Mouse (Mus musculus): ENCODE measurements around the gene Crb1. TPM values are rescaled to one million over a fixed set of nuclear protein-coding genes. Genes with fewer than 3 reads are reported as not detected.

Crb1 gene
- polyA plus RNA-seq, 1 experiment from 2014 or later = 1.7 TPM

DNA sequence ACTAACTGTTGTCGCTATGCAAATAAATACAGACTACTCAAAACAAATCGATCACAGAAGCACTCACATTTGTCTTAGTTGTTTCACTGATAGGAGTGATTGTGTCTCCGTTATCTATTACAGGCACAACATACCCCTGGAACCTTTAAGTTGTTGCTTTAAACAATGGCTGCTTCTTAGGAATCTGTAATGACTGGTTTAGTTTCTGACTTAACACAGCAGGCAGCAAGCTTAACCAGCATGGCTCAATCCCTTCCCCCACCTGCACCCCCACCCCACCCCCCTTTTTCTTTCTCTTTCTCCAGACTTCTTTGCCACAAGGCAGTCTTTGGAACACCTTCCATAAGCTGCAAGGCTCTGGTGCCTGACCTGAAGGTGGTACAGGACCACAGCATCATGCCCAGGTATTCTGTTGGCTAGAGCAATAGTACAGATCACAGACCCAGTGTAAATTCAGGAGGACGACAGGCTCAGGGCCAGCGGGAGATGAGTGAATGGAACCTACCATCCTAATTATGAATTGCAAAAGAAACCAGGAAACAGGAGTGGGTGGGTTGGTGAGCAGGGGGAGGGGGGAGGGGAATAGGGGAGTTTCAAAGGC, 182.4 kb downstream of the Crb1 start:
- H3K9ac ChIP-seq = no peak overlapping the region
- WGBS = 26% methylated on average over 5 of the region's 5 CpGs
- H3K9me3 ChIP-seq = no peaks in the 10 kb centered on the region
- H3K4me2 ChIP-seq (replicated peaks) = no peak overlapping the region
- H3K27ac ChIP-seq = no peak overlapping the region
- no peaks in the 10 kb centered on the region for H3K36me3 ChIP-seq
- 0 out of 2 replicates have a peak, but pooled peaks cover 3% of the 10 kb centered on the region for H3K4me1 ChIP-seq
- peak; percentile 21; the same call in 1 of the 2 replicates for ATAC-seq (ENCODE audit: low FRiP score, low read depth)
- no peak overlapping the region for H3K4me3 ChIP-seq
- H3K27me3 ChIP-seq (replicated peaks) = no peaks in the 10 kb centered on the region

DNA sequence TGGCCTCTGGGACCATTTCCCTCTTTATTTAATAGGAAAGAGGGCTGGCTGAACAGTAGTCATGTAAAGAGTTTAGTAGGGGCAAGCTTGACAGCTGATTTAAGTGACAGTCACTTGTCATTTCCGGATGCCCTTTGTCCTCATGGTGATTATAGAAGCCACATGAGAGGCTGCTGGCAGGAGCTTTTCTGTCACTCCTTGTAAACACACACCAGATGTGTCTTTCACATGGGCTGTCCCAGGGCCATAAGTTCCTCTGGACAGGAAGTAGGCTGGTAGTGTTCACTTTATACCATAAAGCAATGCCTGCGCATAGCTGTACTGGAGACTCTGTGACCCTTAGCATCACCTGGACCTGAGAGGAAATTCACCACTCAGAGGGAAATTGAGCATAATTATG, 182.9 kb downstream of the Crb1 start:
- WGBS = 57% methylated on average over 2 of the region's 2 CpGs
- 0 out of 2 replicates have a peak, but pooled peaks have one; percentile 41 for ATAC-seq (ENCODE audit: low FRiP score, low read depth)

DNA sequence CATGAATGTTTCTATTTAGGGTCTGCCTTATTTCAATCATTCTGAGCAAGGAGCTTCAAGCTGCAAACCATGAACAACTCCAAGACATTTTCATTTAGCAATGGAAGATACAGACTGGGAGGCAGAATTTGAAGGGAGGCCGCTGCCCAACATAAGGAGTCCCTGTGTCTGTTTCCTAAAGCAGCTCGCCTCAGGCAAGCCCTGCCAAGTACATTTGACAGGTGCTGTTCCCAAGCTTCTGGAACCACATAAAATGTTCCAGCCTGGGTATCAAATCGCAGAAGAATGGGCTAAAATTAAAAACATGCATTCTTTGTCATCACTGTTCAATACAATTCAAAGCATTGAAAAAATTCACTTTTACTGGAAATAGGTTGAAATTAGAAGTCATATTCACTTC, 184.3 kb downstream of the Crb1 start:
- no peak for ATAC-seq (ENCODE audit: low FRiP score, low read depth)
- 0 out of 2 replicates have a peak, but pooled peaks cover 3% of the 10 kb centered on the region for H3K4me1 ChIP-seq

More for the DNA sequence above, 182.9 kb downstream of the Crb1 start:
- Histone ChIP-seq H3K4me3 (no peak overlapping the region), H3K27ac (no peak overlapping the region), H3K36me3 (no peaks in the 10 kb centered on the region), H3K4me1 (0 out of 2 replicates have a peak, but pooled peaks cover 3% of the 10 kb centered on the region), H3K9me3 (no peaks in the 10 kb centered on the region), H3K4me2 (replicated peaks) (no peak overlapping the region), H3K27me3 (replicated peaks) (no peaks in the 10 kb centered on the region), H3K9ac (no peak overlapping the region)

DNA sequence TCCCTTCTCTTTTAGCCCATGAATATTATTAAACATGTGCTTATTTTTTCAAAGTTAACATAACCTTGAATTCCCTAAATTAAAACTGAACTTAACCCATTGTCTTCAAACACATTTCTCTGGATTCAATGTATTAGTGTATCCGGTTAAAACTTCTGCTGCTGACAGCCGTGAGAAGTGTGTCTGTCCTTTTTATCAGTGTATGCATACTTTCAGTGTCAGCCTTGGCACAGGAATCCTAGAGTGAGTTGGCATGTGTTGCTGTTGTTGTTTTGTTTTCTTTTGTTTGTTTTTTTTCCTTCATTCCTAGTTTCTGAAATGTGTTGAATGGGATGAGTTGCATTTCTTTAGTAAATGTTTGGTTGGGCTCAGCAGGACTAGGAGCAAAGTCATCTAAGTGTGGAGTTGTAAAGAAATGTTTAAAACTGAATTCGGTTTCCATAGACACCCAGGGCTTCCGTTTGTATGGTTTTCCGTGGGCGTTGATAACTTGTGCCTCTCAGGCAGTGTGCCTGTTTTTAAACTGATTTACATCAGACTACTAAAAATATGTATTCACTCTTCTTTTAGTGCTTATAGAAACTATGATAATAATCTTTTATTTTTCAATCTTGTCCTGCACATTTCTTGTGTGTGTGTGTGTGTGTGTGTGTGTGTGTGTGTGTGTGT, 196.3 kb downstream of the Crb1 start:
- no peak overlapping the region for H3K4me2 ChIP-seq (replicated peaks)
- H3K4me1 ChIP-seq = no peaks in the 10 kb centered on the region
- H3K9me3 ChIP-seq = no peaks in the 10 kb centered on the region
- H3K9ac ChIP-seq = no peak overlapping the region
- no peak overlapping the region for H3K27ac ChIP-seq
- H3K36me3 ChIP-seq = no peaks in the 10 kb centered on the region
- no peak overlapping the region for H3K4me3 ChIP-seq
- no peaks in the 10 kb centered on the region for H3K27me3 ChIP-seq (replicated peaks)
- WGBS = 80% methylated on average over 6 of the region's 6 CpGs
- ATAC-seq (ENCODE audit: low FRiP score, low read depth) = no peak

More for the DNA sequence above, 184.3 kb downstream of the Crb1 start:
- no peaks in the 10 kb centered on the region for H3K9me3 ChIP-seq
- no peak overlapping the region for H3K4me2 ChIP-seq (replicated peaks)
- no peak overlapping the region for H3K4me3 ChIP-seq
- no peaks in the 10 kb centered on the region for H3K27me3 ChIP-seq (replicated peaks)
- 81% methylated on average over 3 of the region's 3 CpGs for WGBS
- no peak overlapping the region for H3K27ac ChIP-seq
- no peak overlapping the region for H3K9ac ChIP-seq
- no peaks in the 10 kb centered on the region for H3K36me3 ChIP-seq

DNA sequence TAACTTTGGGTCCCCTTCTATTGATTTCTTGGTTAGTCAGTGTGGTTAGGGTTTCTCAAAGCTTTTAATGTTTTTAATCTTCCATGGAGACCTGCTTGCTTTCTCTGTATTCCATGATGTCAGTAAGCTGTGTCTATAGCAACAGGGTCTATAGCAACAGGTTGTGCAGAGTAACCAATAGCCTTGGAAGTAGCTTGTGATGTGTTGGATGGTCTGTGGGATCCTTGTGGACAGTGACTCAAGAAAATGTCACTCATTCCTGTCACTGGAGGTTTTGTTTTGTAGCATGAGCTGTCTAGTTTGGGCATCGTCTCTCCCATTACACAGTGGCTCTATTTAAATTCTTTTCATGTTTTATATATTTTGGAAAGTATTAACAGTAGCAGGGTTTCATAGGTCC, 197.2 kb downstream of the Crb1 start:
- Histone ChIP-seq H3K4me3 (no peak overlapping the region), H3K36me3 (no peaks in the 10 kb centered on the region), H3K27ac (no peak overlapping the region), H3K4me1 (no peaks in the 10 kb centered on the region), H3K9ac (no peak overlapping the region), H3K27me3 (replicated peaks) (no peaks in the 10 kb centered on the region), H3K4me2 (replicated peaks) (no peak overlapping the region), H3K9me3 (no peaks in the 10 kb centered on the region)
- no peak for ATAC-seq (ENCODE audit: low FRiP score, low read depth)
- 81% methylated on average over 1 of the region's 1 CpGs for WGBS

DNA sequence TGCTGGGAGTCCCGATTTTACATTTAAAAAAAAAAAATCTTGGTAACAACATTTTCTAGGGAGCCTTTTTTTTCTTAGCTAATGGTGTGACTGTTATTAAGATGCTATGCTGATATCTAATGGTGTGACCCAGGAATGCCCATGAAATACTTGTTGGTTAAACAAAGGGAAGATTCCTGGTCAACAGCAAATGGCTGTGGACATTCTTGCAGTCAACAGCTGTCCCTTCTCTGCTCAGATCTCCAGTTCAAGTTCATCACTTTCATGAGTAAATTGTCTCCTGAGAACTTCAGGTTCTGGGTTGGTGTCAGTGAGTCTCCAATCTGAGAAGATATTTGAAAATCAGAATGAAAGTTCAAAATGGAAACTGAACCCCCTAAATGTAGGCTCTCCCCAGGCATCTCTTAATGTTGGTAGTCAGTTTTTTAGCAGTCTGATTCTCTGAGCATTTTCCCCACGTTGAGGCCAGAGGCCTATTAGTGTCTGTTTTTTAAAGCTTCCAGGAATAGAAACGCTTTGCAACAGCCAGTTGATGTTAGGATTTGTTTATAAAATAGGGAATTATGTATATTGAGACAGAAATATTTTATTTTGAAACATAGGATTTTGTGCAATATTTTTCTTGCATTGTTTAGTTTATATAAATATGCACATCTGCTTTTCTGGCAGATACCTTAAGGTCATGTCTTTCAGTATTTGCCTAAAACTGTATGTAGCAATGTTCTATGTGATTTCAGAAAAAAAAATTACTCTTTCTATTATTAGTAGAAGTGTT, 202.7 kb downstream of the Crb1 start:
- no peak for ATAC-seq (ENCODE audit: low FRiP score, low read depth)
- WGBS = 82% methylated on average over 3 of the region's 3 CpGs

DNA sequence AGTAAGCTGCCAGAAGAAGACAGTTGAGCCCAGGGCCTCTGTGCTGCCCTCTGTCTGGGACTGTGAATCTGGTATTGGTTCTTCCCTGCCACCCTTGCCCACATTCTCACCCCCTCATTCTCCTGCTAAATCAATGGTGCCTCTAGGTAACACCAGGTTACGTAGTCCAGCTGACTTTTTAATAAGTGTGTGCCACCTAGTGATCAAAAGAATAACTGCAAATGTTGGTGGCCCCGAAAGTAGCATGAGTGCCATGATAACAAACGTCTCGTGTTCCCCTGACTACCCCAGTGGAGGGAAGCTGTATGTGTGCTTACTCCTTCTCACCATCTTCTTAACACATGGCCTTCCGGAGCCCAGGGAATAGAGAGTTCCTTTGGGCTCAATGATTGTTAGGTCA, 214.1 kb downstream of the Crb1 start:
- Histone ChIP-seq H3K4me2 (replicated peaks) (no peak overlapping the region), H3K27ac (no peak overlapping the region), H3K36me3 (no peaks in the 10 kb centered on the region), H3K9ac (no peak overlapping the region), H3K27me3 (replicated peaks) (no peaks in the 10 kb centered on the region), H3K9me3 (no peaks in the 10 kb centered on the region), H3K4me3 (no peak overlapping the region), H3K4me1 (no peaks in the 10 kb centered on the region)
- WGBS = 48% methylated on average over 5 of the region's 5 CpGs
- ATAC-seq (ENCODE audit: low FRiP score, low read depth) = peak; percentile 32; the same call in 1 of the 2 replicates

More for the DNA sequence above, 202.7 kb downstream of the Crb1 start:
- H3K36me3 ChIP-seq = peaks cover 11% of the 10 kb centered on the region; the same call in 1 of the 2 replicates
- H3K27me3 ChIP-seq (replicated peaks) = no peaks in the 10 kb centered on the region
- no peaks in the 10 kb centered on the region for H3K9me3 ChIP-seq
- H3K27ac ChIP-seq = no peak overlapping the region
- no peaks in the 10 kb centered on the region for H3K4me1 ChIP-seq
- no peak overlapping the region for H3K9ac ChIP-seq
- no peak overlapping the region for H3K4me2 ChIP-seq (replicated peaks)
- no peak overlapping the region for H3K4me3 ChIP-seq

DNA sequence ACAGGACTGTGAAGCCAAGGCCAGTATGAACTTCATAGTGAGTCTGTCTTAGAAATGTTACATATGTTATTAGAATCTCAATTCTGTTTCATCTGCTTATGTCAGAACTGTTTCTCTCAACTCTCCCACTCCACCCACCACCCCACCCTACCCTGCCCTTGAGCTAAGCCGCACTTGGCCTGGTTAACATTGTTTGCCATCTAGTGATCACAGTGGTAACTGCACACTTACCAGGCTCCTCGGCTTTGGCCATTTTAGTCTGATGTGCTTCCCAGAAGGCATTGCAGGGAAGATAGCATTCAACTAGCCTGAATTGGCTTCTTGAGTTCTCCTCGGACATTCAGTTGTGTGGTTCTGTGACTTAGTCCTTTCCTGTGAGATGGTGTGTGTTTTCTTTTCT, 215.3 kb downstream of the Crb1 start:
- no peak overlapping the region for H3K4me3 ChIP-seq
- H3K27me3 ChIP-seq (replicated peaks) = no peaks in the 10 kb centered on the region
- ATAC-seq (ENCODE audit: low FRiP score, low read depth) = no peak
- H3K9ac ChIP-seq = no peak overlapping the region
- no peaks in the 10 kb centered on the region for H3K9me3 ChIP-seq
- H3K4me1 ChIP-seq = no peaks in the 10 kb centered on the region
- no peak overlapping the region for H3K27ac ChIP-seq
- H3K36me3 ChIP-seq = no peaks in the 10 kb centered on the region
- no peak overlapping the region for H3K4me2 ChIP-seq (replicated peaks)
- WGBS = 66% methylated on average over 3 of the region's 3 CpGs

DNA sequence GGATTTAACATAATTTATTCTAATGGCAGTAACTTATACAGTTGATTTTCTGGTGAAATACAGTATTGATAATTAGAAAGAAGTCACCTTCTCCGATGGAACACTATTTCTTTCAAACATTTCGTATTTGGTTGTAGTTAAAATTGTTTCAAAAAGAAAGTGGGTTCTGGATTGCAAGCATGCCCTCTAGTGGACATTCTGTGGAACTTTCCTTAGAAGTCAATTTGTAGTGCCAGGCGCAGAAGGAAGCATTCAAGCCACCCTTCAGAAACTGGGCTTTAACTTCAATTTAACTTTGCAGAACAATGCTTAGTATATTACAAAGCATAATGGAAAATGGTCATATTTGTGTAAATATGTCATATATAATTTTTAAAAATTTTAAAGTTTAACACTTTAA, 220.5 kb downstream of the Crb1 start:
- Histone ChIP-seq H3K4me3 (no peak overlapping the region), H3K27me3 (replicated peaks) (no peaks in the 10 kb centered on the region), H3K4me1 (no peaks in the 10 kb centered on the region), H3K9me3 (no peaks in the 10 kb centered on the region), H3K36me3 (no peaks in the 10 kb centered on the region), H3K27ac (no peak overlapping the region), H3K9ac (no peak overlapping the region), H3K4me2 (replicated peaks) (no peak overlapping the region)
- 34% methylated on average over 3 of the region's 3 CpGs for WGBS
- no peak for ATAC-seq (ENCODE audit: low FRiP score, low read depth)

DNA sequence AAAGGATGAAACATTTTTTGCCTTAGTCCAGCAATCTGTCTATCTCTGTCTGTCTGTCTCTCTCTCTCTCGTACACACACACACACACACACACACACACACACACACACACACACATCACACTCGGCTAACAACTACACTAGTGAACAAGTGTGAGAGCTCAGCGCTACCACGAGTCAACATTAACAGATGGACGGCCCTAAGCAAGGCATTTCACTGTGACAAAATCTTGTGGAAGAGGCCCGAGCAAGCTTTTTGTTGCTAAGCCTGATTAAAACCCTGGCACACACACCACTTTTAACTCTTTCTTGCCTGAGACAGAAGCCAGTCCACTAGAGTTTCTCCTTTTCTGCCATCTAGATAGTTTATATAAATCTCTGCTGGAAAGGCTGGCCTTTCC, 223.4 kb downstream of the Crb1 start:
- WGBS = 45% methylated on average over 6 of the region's 6 CpGs
- no peaks in the 10 kb centered on the region for H3K27me3 ChIP-seq (replicated peaks)
- H3K9ac ChIP-seq = no peak overlapping the region
- no peak overlapping the region for H3K4me3 ChIP-seq
- H3K9me3 ChIP-seq = no peaks in the 10 kb centered on the region
- no peak overlapping the region for H3K4me2 ChIP-seq (replicated peaks)
- no peak for ATAC-seq (ENCODE audit: low FRiP score, low read depth)
- H3K36me3 ChIP-seq = no peaks in the 10 kb centered on the region
- no peaks in the 10 kb centered on the region for H3K4me1 ChIP-seq
- no peak overlapping the region for H3K27ac ChIP-seq

DNA sequence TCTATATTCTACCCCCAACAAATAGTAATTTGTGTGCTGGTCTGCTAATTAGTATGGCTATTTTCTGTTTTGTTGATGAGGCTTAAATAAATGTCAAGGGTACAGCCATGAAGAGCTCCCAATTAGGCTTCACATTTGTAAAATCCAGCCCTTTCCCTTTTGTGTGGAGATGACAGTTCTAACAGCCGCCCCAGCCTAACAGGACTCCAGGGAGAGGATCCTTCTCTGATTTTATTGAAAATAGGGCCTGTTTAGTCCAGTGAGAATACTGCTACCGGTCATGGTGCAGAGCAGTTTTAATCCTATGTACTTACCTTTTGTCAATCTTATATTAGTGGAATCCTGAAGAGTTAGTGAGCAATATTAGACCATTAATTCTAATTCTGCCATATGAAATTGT, 223.9 kb downstream of the Crb1 start:
- no peaks in the 10 kb centered on the region for H3K9me3 ChIP-seq
- no peaks in the 10 kb centered on the region for H3K27me3 ChIP-seq (replicated peaks)
- no peak overlapping the region for H3K4me3 ChIP-seq
- no peak for ATAC-seq (ENCODE audit: low FRiP score, low read depth)
- H3K27ac ChIP-seq = no peak overlapping the region
- H3K4me2 ChIP-seq (replicated peaks) = no peak overlapping the region
- H3K36me3 ChIP-seq = no peaks in the 10 kb centered on the region
- no peak overlapping the region for H3K9ac ChIP-seq
- no peaks in the 10 kb centered on the region for H3K4me1 ChIP-seq
- WGBS = 63% methylated on average over 2 of the region's 2 CpGs

Measured in neural tube, embryonic 12.5 days (tissue).